9 mouse cellular contexts compared by ENCODE assay signal in genomic region chr16:36469955-36470478, GRCm38 (mm10). TPM values are rescaled to one million over a fixed set of nuclear protein-coding genes. Genes with fewer than 3 reads are reported as not detected.
DNase-seq lines count a peak whose midpoint lies in the region; ATAC-seq and TF ChIP-seq lines count a peak whose summit lies in the region.
"Had no signal": no experiment of that assay in that cellular context is flagged by ENCODE, and none has a peak within 500 bp of the region (broad histone marks: within the 10 kb centered on the region; RNA-seq: fewer than 3 reads in every experiment).

No protein-coding gene starts in this region.

- TF ChIP-seq CTCF in kidney, adult 2 months (conservative IDR thresholded peaks at IDR 0.05; ENCODE audit: insufficient read depth, insufficient read length, low read depth, low read length), result peak; percentile 34; the same call in 1 of the 2 replicates
- 0 out of 2 replicates have a peak, but pooled peaks have one; percentile 26 for TF ChIP-seq CTCF in G1E (IDR thresholded peaks at IDR 0.05; ENCODE audit: low read depth, low read length)

- H3K9ac ChIP-seq in kidney, embryonic 15.5 days, result no peak overlapping the region
- no peak overlapping the region for H3K9ac ChIP-seq in embryonic facial prominence, embryonic 11.5 days (replicated peaks; ENCODE audit: low read length)
- H3K9ac ChIP-seq: embryonic facial prominence, embryonic 13.5 days; limb, embryonic 12.5 days had no signal

- H3K4me2 ChIP-seq in kidney, embryonic 15.5 days, result no peak overlapping the region
- no peak overlapping the region for H3K4me2 ChIP-seq in embryonic facial prominence, embryonic 11.5 days (ENCODE audit: low read depth, low read length)
- H3K4me2 ChIP-seq: embryonic facial prominence, embryonic 13.5 days; limb, embryonic 12.5 days had no signal

- TF ChIP-seq POLR2A in kidney, adult 2 months (IDR thresholded peaks at IDR 0.05; ENCODE audit: low read depth, low read length), result no peak

- DNase-seq in kidney, adult 2 months, result peak; percentile 33
- peak; percentile 74 to 75 for DNase-seq in B cell, adult 2 months
- DNase-seq in G1E (ENCODE audit: low spot score), result no peak
- DNase-seq in embryonic facial prominence, embryonic 11.5 days (ENCODE audit: low spot score), result peak; percentile 35
- DNase-seq in gastrocnemius, adult 18-20 months (ENCODE audit: low spot score), result no peak
- DNase-seq in left cerebral cortex, postnatal 36 days (ENCODE audit: low spot score in 2 of 2), result no peak

- H3K27ac ChIP-seq in kidney, adult 2 months (ENCODE audit: insufficient read depth, low read depth, low read length), result no peak overlapping the region
- no peak overlapping the region for H3K27ac ChIP-seq in kidney, embryonic 15.5 days
- no peak overlapping the region for H3K27ac ChIP-seq in embryonic facial prominence, embryonic 11.5 days (replicated peaks; ENCODE audit: low read depth, low read length)
- H3K27ac ChIP-seq: embryonic facial prominence, embryonic 13.5 days; limb, embryonic 12.5 days had no signal

- no peaks in the 10 kb centered on the region for H3K27me3 ChIP-seq in kidney, adult 2 months (replicated peaks; ENCODE audit: control insufficient read depth, insufficient read depth, low read length)
- H3K27me3 ChIP-seq in kidney, embryonic 15.5 days, result no peaks in the 10 kb centered on the region
- H3K27me3 ChIP-seq in G1E (ENCODE audit: insufficient read depth, low read length), result peaks cover 9% of the 10 kb centered on the region; the same call in 1 of the 2 replicates
- no peaks in the 10 kb centered on the region for H3K27me3 ChIP-seq in embryonic facial prominence, embryonic 11.5 days (ENCODE audit: control insufficient read depth, insufficient read depth, low read length)
- H3K27me3 ChIP-seq: embryonic facial prominence, embryonic 13.5 days; limb, embryonic 12.5 days had no signal

- 12% methylated on average over 2 of the region's 2 CpGs for WGBS in kidney, adult 2 months
- 15% methylated on average over 2 of the region's 2 CpGs for WGBS in kidney, embryonic 15.5 days
- WGBS in embryonic facial prominence, embryonic 11.5 days, result 9% methylated on average over 2 of the region's 2 CpGs

- no peaks in the 10 kb centered on the region for H3K4me1 ChIP-seq in kidney, adult 2 months (ENCODE audit: control insufficient read depth, insufficient read depth, low read length)
- H3K4me1 ChIP-seq in kidney, embryonic 15.5 days, result no peaks in the 10 kb centered on the region
- peaks cover 5% of the 10 kb centered on the region for H3K4me1 ChIP-seq in G1E (ENCODE audit: insufficient read depth, low read depth, low read length)
- H3K4me1 ChIP-seq in embryonic facial prominence, embryonic 11.5 days (ENCODE audit: control insufficient read depth, insufficient read depth, low read length), result no peaks in the 10 kb centered on the region
- H3K4me1 ChIP-seq: embryonic facial prominence, embryonic 13.5 days; limb, embryonic 12.5 days had no signal

- H3K9me3 ChIP-seq in kidney, embryonic 15.5 days (replicated peaks), result no peaks in the 10 kb centered on the region
- H3K9me3 ChIP-seq in G1E (replicated peaks), result no peaks in the 10 kb centered on the region
- no peaks in the 10 kb centered on the region for H3K9me3 ChIP-seq in embryonic facial prominence, embryonic 11.5 days (replicated peaks; ENCODE audit: control insufficient read depth, low read length)

- ATAC-seq in kidney, embryonic 15.5 days (replicated peaks; ENCODE audit: low FRiP score), result no peak
- ATAC-seq in G1E (ENCODE audit: extremely low read depth, insufficient number of reproducible peaks, low FRiP score, poor library complexity, severe bottlenecking), result no peak
- ATAC-seq in embryonic facial prominence, embryonic 11.5 days (replicated peaks; ENCODE audit: insufficient number of reproducible peaks, low FRiP score, low TSS enrichment, low read depth), result no peak

- H3K4me3 ChIP-seq in kidney, adult 2 months (ENCODE audit: insufficient read depth, low read depth, low read length), result no peak overlapping the region
- H3K4me3 ChIP-seq in kidney, embryonic 15.5 days (replicated peaks), result no peak overlapping the region
- H3K4me3 ChIP-seq in G1E (ENCODE audit: low read depth, low read length), result no peak overlapping the region
- no peak overlapping the region for H3K4me3 ChIP-seq in embryonic facial prominence, embryonic 11.5 days (ENCODE audit: low read depth, low read length)
- H3K4me3 ChIP-seq: embryonic facial prominence, embryonic 13.5 days; limb, embryonic 12.5 days had no signal

- no peaks in the 10 kb centered on the region for H3K36me3 ChIP-seq in kidney, adult 2 months (ENCODE audit: control insufficient read depth, insufficient read depth, low read length)
- H3K36me3 ChIP-seq in kidney, embryonic 15.5 days, result no peaks in the 10 kb centered on the region
- H3K36me3 ChIP-seq in G1E (replicated peaks), result no peaks in the 10 kb centered on the region
- H3K36me3 ChIP-seq in embryonic facial prominence, embryonic 11.5 days (replicated peaks; ENCODE audit: control insufficient read depth, insufficient read depth, low read depth, low read length), result no peaks in the 10 kb centered on the region
- H3K36me3 ChIP-seq: embryonic facial prominence, embryonic 13.5 days; limb, embryonic 12.5 days had no signal

- intact Hi-C loops in left cerebral cortex, postnatal 36 days (cut with DNase I), result no loop called here

RNA-seq across cellular contexts. Expression of gene Stfa3, which starts 14.8 kb away (rescaled TPM):
- not detected in 2 replicates for polyA plus RNA-seq in kidney, adult 2 months (2012; rRNA removed)
- 2.4 and 3.7 TPM in 2 replicates for polyA plus RNA-seq in kidney, embryonic 15.5 days (2015; fragmentation: Nextera tagmentation; extraction: Ambion mirVana)
- total RNA-seq in G1E (2014; fragmentation: Nextera tagmentation) (not detected in 2 replicates), G1E (2017) (not detected in 2 replicates)
- not detected in 2 replicates for polyA plus RNA-seq in G1E (2012)
- polyA plus RNA-seq in embryonic facial prominence, embryonic 11.5 days (2014; fragmentation: Nextera tagmentation; extraction: Ambion mirVana), result 0.82 and 1.4 TPM in 2 replicates
- total RNA-seq in gastrocnemius, adult 18-20 months (2021), result not detected
- total RNA-seq in left cerebral cortex, postnatal 36 days (2021), result not detected

Comparison
In these comparisons a context has a peak if more than half of its experiments do, and no peak if none do; other contexts are left out.
1. DNase-seq: peak in kidney, adult 2 months (single experiment), B cell, adult 2 months (2 of 2) and embryonic facial prominence, embryonic 11.5 days (single experiment); none in G1E (single experiment), gastrocnemius, adult 18-20 months (single experiment) and left cerebral cortex, postnatal 36 days (0 of 2).